Mouse (Mus musculus): ENCODE data around the gene Vsx2.
A peak's percentile ranks its signal among the peaks of the same experiment; 100 is the strongest.

Gene Vsx2

DNA sequence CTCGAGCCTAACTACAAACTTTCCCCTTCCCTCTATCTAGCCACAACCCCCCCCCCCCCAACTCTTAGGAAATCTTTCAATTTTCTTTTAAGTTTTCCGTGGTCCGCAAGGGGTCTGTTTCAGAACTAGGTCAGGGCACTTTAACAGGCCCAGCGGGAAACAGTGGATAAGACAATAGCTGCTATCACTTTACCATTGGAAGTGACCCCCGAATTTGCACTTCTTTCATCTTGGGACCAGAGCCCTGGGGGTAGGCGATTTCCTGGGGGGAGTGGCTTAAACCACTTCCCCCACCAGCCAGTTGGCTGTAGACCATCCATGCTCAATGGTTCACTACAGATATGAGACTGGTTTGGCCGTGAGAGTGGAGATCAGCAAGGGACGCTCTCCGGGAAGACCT lies 71.1 kb downstream of the Vsx2 start, which contains the start of gene Vrtn:
Gene Vrtn (plus strand): TSS at position 366 of the 400 bp plus-strand sequence.
- DNase-seq (ENCODE audit: low read depth, low spot score): peak; percentile 48
